Mouse (Mus musculus): ENCODE results near the gene Ptch1.

DNA sequence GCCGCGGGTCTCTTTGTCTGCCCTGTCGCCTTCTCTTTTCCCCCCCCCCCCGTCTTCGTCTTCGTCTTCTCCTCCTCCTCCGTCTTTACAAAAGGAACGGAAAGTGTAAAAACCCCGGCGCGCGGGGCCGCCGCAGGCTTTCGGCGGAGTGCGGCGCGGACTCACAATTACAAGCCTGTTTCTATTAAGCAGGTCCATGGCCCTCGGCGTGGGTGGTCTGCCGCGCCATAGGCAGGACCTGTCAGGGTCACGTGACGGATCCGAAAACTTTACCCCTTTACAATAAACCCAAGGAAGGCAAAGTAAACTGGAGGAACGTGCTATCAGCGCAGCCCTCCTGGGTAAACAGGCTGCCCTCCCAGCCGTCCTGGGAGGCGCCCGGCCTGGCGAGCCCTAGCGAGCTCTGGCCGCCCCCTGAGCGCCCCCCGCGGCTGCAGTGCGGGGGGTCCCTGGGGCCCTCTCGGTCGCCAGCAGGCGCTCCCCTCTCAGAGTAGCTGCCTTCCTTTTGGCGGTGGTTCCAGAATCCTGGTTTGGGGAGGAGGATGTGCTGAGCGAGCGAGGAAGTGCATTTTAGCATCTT, at the start of gene Ptch1:
- TF ChIP-seq CHD2 (IDR thresholded peaks at IDR 0.05; ENCODE audit: low read depth, low read length) = no peak
- no peak for TF ChIP-seq HCFC1 (IDR thresholded peaks at IDR 0.05; ENCODE audit: borderline replicate concordance, insufficient read depth, low read length)
- no peak for TF ChIP-seq ZNF384 (IDR thresholded peaks at IDR 0.05; ENCODE audit: low read depth, low read length)
- TF ChIP-seq ZC3H11A (IDR thresholded peaks at IDR 0.05; ENCODE audit: borderline replicate concordance, low read depth, low read length) = no peak; the same call in 1 of the 2 replicates
